Mouse (Mus musculus) thymus, adult 2 months (tissue): ENCODE results near the gene Prrt3.

Experiments
- CTCF ChIP-seq: fragments of 200-500 bp; IDR thresholded peaks from 2 replicates; pipeline ENCODE4 v1.5.1; 2012; ENCODE audit warnings: mild to moderate bottlenecking, control low read depth, low read length, moderate library complexity, borderline replicate concordance; ENCODE audit not compliant: control insufficient read depth, poor library complexity, insufficient read depth; ENCODE audit errors: extremely low read depth
- POLR2A ChIP-seq: fragments of 200-500 bp; IDR thresholded peaks from 2 replicates; pipeline ENCODE4 v1.6.1; 2012; ENCODE audit warnings: mild to moderate bottlenecking, low read length, control low read depth, moderate library complexity; ENCODE audit not compliant: control insufficient read depth, poor library complexity, insufficient read depth; ENCODE audit errors: extremely low read depth

GRCm38 (mm10) chr6:113478906-113479305 is 22.8 kb downstream of the Prrt3 start:
- TF ChIP-seq CTCF (no peak), POLR2A (no peak)
